Mouse (Mus musculus) frontal cortex, postnatal 36 days (tissue): Measurements from ENCODE around the gene Acss1.

Experiments used
- DNase-seq, 2 experiments: peaks; one replicate each; pipeline ENCODE4 v3.0.0; 2022; ENCODE audit warnings: low spot score in 2 of 2

The Acss1 gene

GRCm38 (mm10) chr2:150569847-150570590 lies 98.3 kb downstream of the Acss1 start, which contains the start of gene Cst7:
Gene Cst7 (plus strand): TSS chr2:150570415.
- DNase-seq: no peak
